Mouse (Mus musculus): Measurements from ENCODE around the gene Lmbr1l.

DNA sequence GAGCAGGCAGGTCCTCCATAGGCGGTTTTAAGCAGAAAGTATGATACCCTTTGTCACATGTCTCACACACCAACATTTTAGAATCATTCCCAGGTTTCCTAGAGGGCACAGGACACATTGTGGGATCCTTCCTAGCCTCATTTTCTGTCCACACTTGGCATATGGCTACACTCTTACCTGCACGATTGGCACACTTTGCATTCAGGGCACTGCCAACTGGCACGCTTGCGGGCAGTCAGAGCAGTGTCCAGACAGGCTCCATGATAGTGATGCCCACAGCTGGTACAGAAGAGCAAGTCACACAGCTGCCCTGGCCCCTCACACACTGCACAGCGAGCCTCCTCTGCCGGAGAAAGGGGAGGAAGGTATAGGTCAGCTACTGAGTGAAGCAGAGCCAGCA lies 53.1 kb downstream of the Lmbr1l start:
- no peak for TF ChIP-seq CTCF (IDR thresholded peaks at IDR 0.05; ENCODE audit: low read depth)
- TF ChIP-seq EP300 (IDR thresholded peaks at IDR 0.05; ENCODE audit: low read depth) = no peak
